Mouse (Mus musculus): ENCODE data around the gene Kcnh6. TPM values are rescaled to one million over a fixed set of nuclear protein-coding genes. Genes with fewer than 3 reads are reported as not detected.
A peak's percentile ranks its signal among the peaks of the same experiment; 100 is the strongest.
"Not testable (repeated sequence)": the region's sequence is repeated elsewhere in the genome, so short reads cannot be mapped to it uniquely, and the experiment has no call there.

Gene Kcnh6
- polyA plus RNA-seq, 1 experiment = not detected

GRCm38 (mm10) chr11:106056819-106057491 is 49.0 kb downstream of the Kcnh6 start:
- Histone ChIP-seq H3K36me3 (replicated peaks; ENCODE audit: low read length) (peaks cover 84% of the 10 kb centered on the region), H3K27me3 (replicated peaks) (no peaks in the 10 kb centered on the region), H3K9me3 (no peaks in the 10 kb centered on the region), H3K4me3 (replicated peaks) (peak overlapping the region; percentile 12), H3K4me1 (peaks cover 67% of the 10 kb centered on the region)
- no peak for TF ChIP-seq FLI1 (IDR thresholded peaks at IDR 0.05; ENCODE audit: low read length)
- no peak for TF ChIP-seq GATA1 (IDR thresholded peaks at IDR 0.05; ENCODE audit: borderline replicate concordance, low read length)

GRCm38 (mm10) chr11:106058020-106058419 is 50.1 kb downstream of the Kcnh6 start:
- Histone ChIP-seq H3K36me3 (replicated peaks; ENCODE audit: low read length) (peaks cover 73% of the 10 kb centered on the region), H3K27me3 (replicated peaks) (no peaks in the 10 kb centered on the region), H3K4me3 (replicated peaks) (no peak overlapping the region), H3K9me3 (no peaks in the 10 kb centered on the region), H3K4me1 (peaks cover 59% of the 10 kb centered on the region)
- no peak for TF ChIP-seq FLI1 (IDR thresholded peaks at IDR 0.05; ENCODE audit: low read length)
- TF ChIP-seq GATA1 (IDR thresholded peaks at IDR 0.05; ENCODE audit: borderline replicate concordance, low read length) = no peak

GRCm38 (mm10) chr11:106060549-106060948 is 52.6 kb downstream of the Kcnh6 start:
- no peaks in the 10 kb centered on the region for H3K9me3 ChIP-seq
- no peak overlapping the region for H3K4me3 ChIP-seq (replicated peaks)
- H3K36me3 ChIP-seq (replicated peaks; ENCODE audit: low read length) = peaks cover 50% of the 10 kb centered on the region
- H3K4me1 ChIP-seq = peaks cover 51% of the 10 kb centered on the region
- no peaks in the 10 kb centered on the region for H3K27me3 ChIP-seq (replicated peaks)
- TF ChIP-seq GATA1 (IDR thresholded peaks at IDR 0.05; ENCODE audit: borderline replicate concordance, low read length) (no peak), FLI1 (IDR thresholded peaks at IDR 0.05; ENCODE audit: low read length) (no peak)

GRCm38 (mm10) chr11:106061311-106061710 is 53.4 kb downstream of the Kcnh6 start:
- Histone ChIP-seq H3K36me3 (replicated peaks; ENCODE audit: low read length) (peaks cover 42% of the 10 kb centered on the region), H3K4me3 (replicated peaks) (no peak overlapping the region), H3K27me3 (replicated peaks) (no peaks in the 10 kb centered on the region), H3K4me1 (peaks cover 44% of the 10 kb centered on the region), H3K9me3 (no peaks in the 10 kb centered on the region)
- TF ChIP-seq FLI1 (IDR thresholded peaks at IDR 0.05; ENCODE audit: low read length) (no peak), GATA1 (IDR thresholded peaks at IDR 0.05; ENCODE audit: borderline replicate concordance, low read length) (no peak)

- Histone ChIP-seq H3K4me1 (peaks cover 37% of the 10 kb centered on the region), H3K36me3 (replicated peaks; ENCODE audit: low read length) (peaks cover 18% of the 10 kb centered on the region), H3K9me3 (no peaks in the 10 kb centered on the region), H3K27me3 (replicated peaks) (no peaks in the 10 kb centered on the region), H3K4me3 (replicated peaks) (no peak overlapping the region)
- TF ChIP-seq GATA1 (IDR thresholded peaks at IDR 0.05; ENCODE audit: borderline replicate concordance, low read length) = no peak
- no peak for TF ChIP-seq FLI1 (IDR thresholded peaks at IDR 0.05; ENCODE audit: low read length)
These were observed 55.8 kb downstream of the Kcnh6 start for GRCm38 (mm10) chr11:106063756-106064155.

- TF ChIP-seq FLI1 (IDR thresholded peaks at IDR 0.05; ENCODE audit: low read length) = no peak
- TF ChIP-seq GATA1 (IDR thresholded peaks at IDR 0.05; ENCODE audit: borderline replicate concordance, low read length) = no peak
- Histone ChIP-seq H3K4me1 (peaks cover 33% of the 10 kb centered on the region), H3K4me3 (replicated peaks) (peak overlapping the region; percentile 99), H3K27me3 (replicated peaks) (no peaks in the 10 kb centered on the region), H3K36me3 (replicated peaks; ENCODE audit: low read length) (peaks cover 10% of the 10 kb centered on the region), H3K9me3 (no peaks in the 10 kb centered on the region)
These were observed 57.4 kb downstream of the Kcnh6 start for GRCm38 (mm10) chr11:106065073-106065922.

DNA sequence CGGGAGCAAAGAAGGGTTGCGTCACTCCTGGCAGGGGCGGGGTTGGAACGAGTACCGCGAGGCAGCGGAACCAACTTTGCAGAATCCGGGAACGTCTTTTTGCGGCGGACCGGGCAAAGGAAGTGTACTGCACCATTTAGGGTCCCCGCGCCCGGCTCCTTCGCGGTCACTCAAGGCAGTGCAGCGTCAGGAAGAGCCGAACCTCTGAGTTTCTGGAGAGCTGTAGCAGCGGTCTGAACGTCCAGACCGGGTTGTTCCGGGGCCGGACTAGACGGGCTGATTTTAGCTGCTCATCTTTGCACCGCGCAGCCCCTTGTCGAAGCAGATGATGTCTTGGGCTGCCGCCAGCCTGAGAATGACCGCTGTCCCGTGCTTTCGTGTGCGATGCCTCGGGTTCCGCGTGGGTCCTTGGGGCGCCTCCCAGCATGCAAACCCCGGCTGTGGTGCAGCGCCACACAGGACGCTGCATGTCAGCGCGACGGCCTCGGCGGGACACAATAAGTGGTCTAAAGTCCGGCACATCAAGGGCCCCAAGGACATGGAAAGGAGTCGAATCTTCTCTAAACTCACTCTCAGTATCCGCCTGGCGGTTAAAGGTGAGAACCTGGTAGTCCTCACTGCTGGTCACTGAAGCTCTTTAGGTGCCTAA is 58.1 kb downstream of the Kcnh6 start, which contains the start of gene Taco1:
TSS of gene Taco1 (plus strand) at position 139 of the 649 bp plus-strand sequence.
- H3K4me1 ChIP-seq = peaks cover 29% of the 10 kb centered on the region

GRCm38 (mm10) chr11:106066616-106067015 is 58.7 kb downstream of the Kcnh6 start:
- Histone ChIP-seq H3K36me3 (replicated peaks; ENCODE audit: low read length) (peaks cover 22% of the 10 kb centered on the region), H3K4me1 (peaks cover 24% of the 10 kb centered on the region), H3K4me3 (replicated peaks) (peak overlapping the region; percentile 99)
- H3K27me3 ChIP-seq (replicated peaks); H3K9me3 ChIP-seq: not testable (repeated sequence)

More for the DNA sequence above, 58.1 kb downstream of the Kcnh6 start, which contains the start of gene Taco1:
- peak within 1 kb of the TSS; percentile 99 for H3K4me3 ChIP-seq (replicated peaks)
- H3K27me3 ChIP-seq (replicated peaks) = no peaks in the 10 kb centered on the region
- H3K9me3 ChIP-seq = no peaks in the 10 kb centered on the region
- peaks cover 17% of the 10 kb centered on the region for H3K36me3 ChIP-seq (replicated peaks; ENCODE audit: low read length)
- no peak for TF ChIP-seq FLI1 (IDR thresholded peaks at IDR 0.05; ENCODE audit: low read length)
- no peak for TF ChIP-seq GATA1 (IDR thresholded peaks at IDR 0.05; ENCODE audit: borderline replicate concordance, low read length)

- Histone ChIP-seq H3K4me1 (no peaks in the 10 kb centered on the region; the same call in 1 of the 2 replicates), H3K36me3 (replicated peaks; ENCODE audit: low read length) (peaks cover 53% of the 10 kb centered on the region)
- TF ChIP-seq FLI1 (IDR thresholded peaks at IDR 0.05; ENCODE audit: low read length) = no peak
- no peak for TF ChIP-seq GATA1 (IDR thresholded peaks at IDR 0.05; ENCODE audit: borderline replicate concordance, low read length)
These were observed 65.8 kb downstream of the Kcnh6 start for GRCm38 (mm10) chr11:106073774-106074173.

More at GRCm38 (mm10) chr11:106073774-106074173, 65.8 kb downstream of the Kcnh6 start:
- H3K9me3 ChIP-seq = no peaks in the 10 kb centered on the region
- H3K4me3 ChIP-seq (replicated peaks) = no peak overlapping the region
- H3K27me3 ChIP-seq (replicated peaks) = no peaks in the 10 kb centered on the region

All from megakaryocyte, embryonic 14.5 days (primary cell).